Mouse (Mus musculus) frontal cortex, postnatal 10 days (tissue): ENCODE data around the gene Mettl7a3.

Experiments
- DNase-seq, 2 experiments: peaks; one replicate each; pipeline ENCODE4 v3.0.0; 2022; ENCODE audit warnings: low spot score in 2 of 2, mixed read lengths in 1 of 2

The Mettl7a3 gene

GRCm38 (mm10) chr15:100388224-100388835 lies 53.6 kb downstream of the Mettl7a3 start:
- no peak for DNase-seq

GRCm38 (mm10) chr15:100388886-100389285 lies 54.2 kb downstream of the Mettl7a3 start:
- no peak for DNase-seq
